Mouse (Mus musculus): ENCODE results near the gene Zfp982. TPM values are rescaled to one million over a fixed set of nuclear protein-coding genes. Genes with fewer than 3 reads are reported as not detected.
"Not testable (repeated sequence)": the region's sequence is repeated elsewhere in the genome, so short reads cannot be mapped to it uniquely, and the experiment has no call there.

The Zfp982 gene
- polyA plus RNA-seq, 1 experiment, result not detected

DNA sequence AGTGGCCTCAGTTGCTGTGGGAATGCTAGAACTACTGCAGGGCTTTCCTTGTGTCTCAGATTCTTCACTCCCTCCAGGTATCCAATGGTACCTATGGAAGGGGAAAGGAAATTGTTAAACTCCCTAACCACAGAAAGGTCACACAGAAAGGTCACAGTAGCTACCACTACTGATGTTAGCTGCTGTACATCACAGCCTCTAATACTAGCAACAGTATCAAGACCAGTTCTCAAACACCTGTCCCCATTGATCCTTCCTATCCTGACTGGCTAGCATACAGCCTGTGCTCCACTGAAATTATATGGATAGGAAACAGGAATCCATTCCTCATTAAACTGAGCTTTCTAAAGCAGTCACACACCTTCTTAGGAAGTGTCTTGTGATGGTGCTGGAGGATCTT lies 27.9 kb downstream of the Zfp982 start:
- H3K27ac ChIP-seq (ENCODE audit: insufficient read depth, low read depth, low read length), result no peak overlapping the region
- no peak overlapping the region for H3K4me3 ChIP-seq (ENCODE audit: insufficient read depth, low read length)
- H3K4me1 ChIP-seq (ENCODE audit: control insufficient read depth, insufficient read depth, low read length), result no peaks in the 10 kb centered on the region
- TF ChIP-seq POLR2A (IDR thresholded peaks at IDR 0.05; ENCODE audit: borderline replicate concordance, low read depth, low read length), result no peak
- no peak for TF ChIP-seq CTCF (IDR thresholded peaks at IDR 0.05; ENCODE audit: low read depth, low read length)

- H3K27ac ChIP-seq (ENCODE audit: insufficient read depth, low read depth, low read length), result no peak overlapping the region
- no peaks in the 10 kb centered on the region for H3K4me1 ChIP-seq (ENCODE audit: control insufficient read depth, insufficient read depth, low read length)
- TF ChIP-seq POLR2A (IDR thresholded peaks at IDR 0.05; ENCODE audit: borderline replicate concordance, low read depth, low read length), result no peak
- TF ChIP-seq CTCF (IDR thresholded peaks at IDR 0.05; ENCODE audit: low read depth, low read length), result no peak
- no peak overlapping the region for H3K4me3 ChIP-seq (ENCODE audit: insufficient read depth, low read length)
These were observed 32.9 kb downstream of the Zfp982 start for GRCm38 (mm10) chr4:147525125-147525524.

DNA sequence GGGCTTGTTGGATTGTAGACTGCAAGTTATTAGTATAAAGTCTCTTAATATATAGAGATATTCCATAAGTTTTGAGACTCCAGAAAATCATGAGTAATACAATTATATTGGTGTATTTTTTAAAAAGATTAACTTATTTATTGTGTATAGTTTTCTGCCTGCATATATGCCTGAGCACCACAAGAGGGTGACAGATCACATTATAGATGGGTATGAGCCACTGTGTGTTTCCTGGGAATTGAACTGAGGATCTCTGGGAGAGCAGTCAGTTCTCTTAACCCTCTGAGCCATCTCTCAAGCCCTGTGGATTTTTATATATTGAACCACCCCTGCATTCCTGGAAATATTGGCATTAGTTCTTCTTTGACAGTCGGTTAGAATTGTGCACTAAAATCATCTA lies 38.1 kb downstream of the Zfp982 start:
- Histone ChIP-seq H3K4me3 (ENCODE audit: insufficient read depth, low read length) (no peak overlapping the region), H3K27ac (ENCODE audit: insufficient read depth, low read depth, low read length) (no peak overlapping the region), H3K4me1 (ENCODE audit: control insufficient read depth, insufficient read depth, low read length) (no peaks in the 10 kb centered on the region)
- TF ChIP-seq POLR2A (IDR thresholded peaks at IDR 0.05; ENCODE audit: borderline replicate concordance, low read depth, low read length) (no peak), CTCF (IDR thresholded peaks at IDR 0.05; ENCODE audit: low read depth, low read length) (no peak)

- not testable (repeated sequence) for H3K4me3 ChIP-seq (ENCODE audit: insufficient read depth, low read length); H3K4me1 ChIP-seq (ENCODE audit: control insufficient read depth, insufficient read depth, low read length); H3K27ac ChIP-seq (ENCODE audit: insufficient read depth, low read depth, low read length)
These were observed 43.7 kb downstream of the Zfp982 start for GRCm38 (mm10) chr4:147535916-147536315.

GRCm38 (mm10) chr4:147537702-147538101 lies 45.5 kb downstream of the Zfp982 start:
- Histone ChIP-seq H3K4me1 (ENCODE audit: control insufficient read depth, insufficient read depth, low read length) (no peaks in the 10 kb centered on the region), H3K4me3 (ENCODE audit: insufficient read depth, low read length) (no peak overlapping the region), H3K27ac (ENCODE audit: insufficient read depth, low read depth, low read length) (no peak overlapping the region)
- TF ChIP-seq POLR2A (IDR thresholded peaks at IDR 0.05; ENCODE audit: borderline replicate concordance, low read depth, low read length) (no peak), CTCF (IDR thresholded peaks at IDR 0.05; ENCODE audit: low read depth, low read length) (no peak)

- H3K4me1 ChIP-seq (ENCODE audit: control insufficient read depth, insufficient read depth, low read length); H3K27ac ChIP-seq (ENCODE audit: insufficient read depth, low read depth, low read length); H3K4me3 ChIP-seq (ENCODE audit: insufficient read depth, low read length): not testable (repeated sequence)
These were observed 47.7 kb downstream of the Zfp982 start, which contains the start of gene Gm16503 for GRCm38 (mm10) chr4:147539918-147540317. TSS of gene Gm16503 (plus strand) at chr4:147540218.

DNA sequence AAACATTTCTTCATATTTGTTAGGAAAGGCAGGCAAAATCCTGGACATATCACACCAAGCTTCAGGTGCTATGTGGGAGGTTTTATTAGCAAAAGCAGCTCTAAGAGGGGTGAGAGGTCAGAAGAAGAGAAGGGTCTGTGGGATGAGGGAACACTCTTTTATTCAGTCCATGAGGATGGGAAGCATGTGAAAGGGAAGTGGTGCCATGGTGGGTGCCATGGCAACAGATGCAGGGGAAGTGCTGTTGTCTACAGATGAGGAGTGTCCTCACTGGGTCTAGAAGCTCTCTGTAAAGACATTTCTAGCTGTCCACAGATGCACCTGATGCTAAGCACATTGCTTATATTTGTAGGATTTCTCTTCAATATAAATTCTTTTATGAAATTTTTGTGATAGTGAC lies 48.9 kb downstream of the Zfp982 start:
- Histone ChIP-seq H3K4me3 (ENCODE audit: insufficient read depth, low read length) (no peak overlapping the region), H3K4me1 (ENCODE audit: control insufficient read depth, insufficient read depth, low read length) (no peaks in the 10 kb centered on the region), H3K27ac (ENCODE audit: insufficient read depth, low read depth, low read length) (no peak overlapping the region)
- TF ChIP-seq POLR2A (IDR thresholded peaks at IDR 0.05; ENCODE audit: borderline replicate concordance, low read depth, low read length) (no peak), CTCF (IDR thresholded peaks at IDR 0.05; ENCODE audit: low read depth, low read length) (no peak)

- not testable (repeated sequence) for H3K4me3 ChIP-seq (ENCODE audit: insufficient read depth, low read length); H3K27ac ChIP-seq (ENCODE audit: insufficient read depth, low read depth, low read length); H3K4me1 ChIP-seq (ENCODE audit: control insufficient read depth, insufficient read depth, low read length)
These were observed 60.9 kb downstream of the Zfp982 start, which contains the start of gene Zfp985 for GRCm38 (mm10) chr4:147553071-147553470. TSS of gene Zfp985 (plus strand) at chr4:147553277.

GRCm38 (mm10) chr4:147554361-147554760 lies 62.1 kb downstream of the Zfp982 start:
- H3K4me1 ChIP-seq (ENCODE audit: control insufficient read depth, insufficient read depth, low read length); H3K27ac ChIP-seq (ENCODE audit: insufficient read depth, low read depth, low read length); H3K4me3 ChIP-seq (ENCODE audit: insufficient read depth, low read length): not testable (repeated sequence)

DNA sequence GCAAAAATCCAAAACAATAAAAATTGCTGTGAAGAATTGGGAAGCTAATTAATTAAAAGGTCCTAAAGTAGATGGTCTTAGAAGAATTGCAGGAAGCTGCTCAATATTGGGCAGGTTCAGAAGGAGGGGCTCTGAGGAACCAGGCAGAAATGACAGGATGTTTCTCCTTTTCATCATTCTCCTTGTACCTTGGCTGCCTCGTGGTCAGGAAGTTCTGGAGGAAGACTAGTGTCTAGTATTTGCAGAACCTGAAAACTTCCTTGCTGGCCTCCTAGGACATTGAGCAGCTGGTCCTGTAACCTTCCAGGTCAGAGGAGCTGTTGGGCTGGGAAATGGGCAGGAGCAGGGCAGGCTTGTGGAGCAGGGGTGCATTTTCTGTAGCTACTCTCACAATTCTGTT lies 64.7 kb downstream of the Zfp982 start:
- not testable (repeated sequence) for H3K4me3 ChIP-seq (ENCODE audit: insufficient read depth, low read length); H3K27ac ChIP-seq (ENCODE audit: insufficient read depth, low read depth, low read length); H3K4me1 ChIP-seq (ENCODE audit: control insufficient read depth, insufficient read depth, low read length)

DNA sequence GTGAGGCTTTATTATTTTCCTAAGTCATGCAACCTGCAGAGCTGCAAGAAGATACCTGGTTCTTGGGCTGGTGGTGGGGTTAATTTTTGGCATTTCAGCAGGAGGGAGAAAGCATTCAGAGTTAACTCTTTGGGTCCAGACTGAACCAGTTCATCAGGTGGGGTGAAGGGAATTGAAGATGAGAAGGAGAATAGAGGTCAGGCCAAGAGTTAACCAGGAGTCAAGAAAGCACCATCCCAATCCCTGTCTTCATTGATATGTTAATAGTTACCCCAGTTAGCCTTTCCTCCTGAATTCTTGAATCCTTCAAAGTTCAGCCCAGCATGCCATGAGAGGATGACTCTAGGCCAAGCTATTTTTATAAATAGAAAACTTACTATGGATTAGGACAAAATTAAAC lies 65.8 kb downstream of the Zfp982 start:
- not testable (repeated sequence) for H3K4me3 ChIP-seq (ENCODE audit: insufficient read depth, low read length); H3K27ac ChIP-seq (ENCODE audit: insufficient read depth, low read depth, low read length); H3K4me1 ChIP-seq (ENCODE audit: control insufficient read depth, insufficient read depth, low read length)

- H3K27ac ChIP-seq (ENCODE audit: insufficient read depth, low read depth, low read length); H3K4me3 ChIP-seq (ENCODE audit: insufficient read depth, low read length); H3K4me1 ChIP-seq (ENCODE audit: control insufficient read depth, insufficient read depth, low read length): not testable (repeated sequence)
These were observed 66.9 kb downstream of the Zfp982 start for GRCm38 (mm10) chr4:147559096-147559495.

Other genes starting within 250 kb of the Zfp982 start
- not detected in 2 replicates for gene Zfp988, start 186.7 kb upstream of the Zfp982 start, polyA plus RNA-seq (2012; ENCODE audit: insufficient read depth, insufficient read length, missing spikeins)
- gene Zfp978, start 131.1 kb upstream of the Zfp982 start, polyA plus RNA-seq (2012; ENCODE audit: insufficient read depth, insufficient read length, missing spikeins), result 0.85 TPM in 1 of 2 replicates, not detected in the other
- gene Gm16503, start 47.8 kb downstream of the Zfp982 start, polyA plus RNA-seq (2012; ENCODE audit: insufficient read depth, insufficient read length, missing spikeins), result 0.56 and 0.72 TPM in 2 replicates
- gene Zfp985, start 60.9 kb downstream of the Zfp982 start, polyA plus RNA-seq (2012; ENCODE audit: insufficient read depth, insufficient read length, missing spikeins), result 1.4 TPM in 1 of 2 replicates, not detected in the other
- 1.5 and 1.6 TPM in 2 replicates for gene Zfp979, start 150.1 kb downstream of the Zfp982 start, polyA plus RNA-seq (2012; ENCODE audit: insufficient read depth, insufficient read length, missing spikeins)
- gene Zfp534, start 210.1 kb downstream of the Zfp982 start, polyA plus RNA-seq (2012; ENCODE audit: insufficient read depth, insufficient read length, missing spikeins), result not detected in 2 replicates